Mouse (Mus musculus) spleen, adult 12 weeks (tissue): ENCODE results near the gene Slitrk3.
"Not testable (repeated sequence)": the region's sequence is repeated elsewhere in the genome, so short reads cannot be mapped to it uniquely, and the experiment has no call there.

ENCODE experiments used
- DNase-seq: peaks from one replicate; pipeline ENCODE4 v3.0.0; 2022; ENCODE audit warnings: low spot score

Slitrk3 gene

GRCm38 (mm10) chr3:73057197-73057811 lies at the start of gene Slitrk3:
Gene Slitrk3 (minus strand): TSS chr3:73057803.
- DNase-seq = no peak

GRCm38 (mm10) chr3:73094445-73094844 lies 36.8 kb upstream of the Slitrk3 start:
- not testable (repeated sequence) for DNase-seq

GRCm38 (mm10) chr3:73084620-73085019 lies 27.0 kb upstream of the Slitrk3 start:
- DNase-seq = no peak

GRCm38 (mm10) chr3:73065823-73066755 lies 8.5 kb upstream of the Slitrk3 start:
- no peak for DNase-seq

- no peak for DNase-seq
Observed at GRCm38 (mm10) chr3:73058190-73058589, 587 bp upstream of the Slitrk3 start.

GRCm38 (mm10) chr3:73056492-73057196 lies 959 bp downstream of the Slitrk3 start:
- no peak for DNase-seq

- DNase-seq = no peak
Observed at GRCm38 (mm10) chr3:73056044-73056438, 1.6 kb downstream of the Slitrk3 start.

- DNase-seq = no peak
Observed at GRCm38 (mm10) chr3:73055399-73056043, 2.1 kb downstream of the Slitrk3 start.

- DNase-seq = no peak
Observed at GRCm38 (mm10) chr3:73053451-73053931, 4.1 kb downstream of the Slitrk3 start.

GRCm38 (mm10) chr3:73046248-73046647 lies 11.4 kb downstream of the Slitrk3 start:
- no peak for DNase-seq

- no peak for DNase-seq
Observed at GRCm38 (mm10) chr3:73042256-73042655, 15.3 kb downstream of the Slitrk3 start.

- DNase-seq = no peak
Observed at GRCm38 (mm10) chr3:73006045-73006444, 51.6 kb downstream of the Slitrk3 start.

- DNase-seq = no peak
Observed at GRCm38 (mm10) chr3:73002933-73003696, 54.5 kb downstream of the Slitrk3 start.

- no peak for DNase-seq
Observed at GRCm38 (mm10) chr3:72997517-72997916, 60.1 kb downstream of the Slitrk3 start.
